Mouse (Mus musculus) spleen, adult 10 weeks (tissue): ENCODE data around the gene Pgp. TPM values are rescaled to one million over a fixed set of nuclear protein-coding genes. Genes with fewer than 3 reads are reported as not detected.

Source experiments
- polyA plus RNA-seq: library from polyadenylated mRNA; stranded (reverse); fragments of 350-450 nt; fragmentation: Illumina TruSeq; extraction: RNeasy Lipid Tissue Mini Kit (QIAGEN cat#74804); gene quantifications from one replicate; pipeline ENCODE4 v1.2.3, GENCODE M21; 2015; ENCODE audit warnings: low replicate concordance; ENCODE audit not compliant: insufficient read depth

Pgp gene
- polyA plus RNA-seq, result 18.8 TPM

GRCm38 (mm10) chr17:24469910-24470602, at the start of gene Pgp, which contains the start of gene E4f1:
Gene Pgp (plus strand): TSS chr17:24470392.
Gene E4f1 (minus strand): TSS chr17:24470313.

DNA sequence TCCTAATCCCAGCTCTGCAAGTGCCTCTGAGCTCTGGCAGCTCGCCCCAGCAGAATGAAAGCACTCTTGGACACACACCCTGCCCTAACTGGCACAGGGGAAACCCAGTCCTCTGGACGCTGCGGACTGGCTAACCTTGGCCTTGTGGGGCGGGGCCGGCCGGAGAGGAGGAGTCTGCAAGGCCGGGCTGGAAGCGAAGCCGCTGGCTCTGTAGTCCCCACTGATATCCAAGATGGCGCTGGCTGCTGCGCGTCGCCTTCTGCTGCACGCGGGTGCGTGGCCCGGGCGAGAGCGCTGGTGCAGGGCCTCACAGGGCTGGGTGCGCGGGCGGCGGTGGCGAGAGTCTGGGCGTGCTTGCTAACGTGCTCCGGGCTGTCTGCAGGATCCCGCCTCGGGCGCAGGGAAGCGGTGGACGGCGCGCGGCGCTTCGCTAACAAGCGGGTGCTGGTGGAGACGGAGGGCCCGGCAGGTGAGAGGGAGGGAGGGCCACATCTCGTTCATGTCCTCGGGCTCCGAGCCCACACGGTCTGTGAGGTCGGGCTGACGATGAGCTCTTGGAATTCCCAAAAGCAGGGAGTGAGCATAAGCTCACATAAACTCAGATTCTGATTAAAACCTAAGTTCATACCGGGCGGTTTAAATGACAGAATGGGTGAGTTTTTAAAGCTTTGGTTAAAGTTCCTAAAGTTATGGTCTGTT, 43.6 kb upstream of the Pgp start, which contains the start of gene Eci1:
Eci1 (plus strand) TSS at position 171 of the 699 bp plus-strand sequence.

GRCm38 (mm10) chr17:24442632-24443155, 27.5 kb upstream of the Pgp start, which contains the start of gene Dnase1l2:
Gene Dnase1l2 (minus strand): TSS chr17:24443105.

DNA sequence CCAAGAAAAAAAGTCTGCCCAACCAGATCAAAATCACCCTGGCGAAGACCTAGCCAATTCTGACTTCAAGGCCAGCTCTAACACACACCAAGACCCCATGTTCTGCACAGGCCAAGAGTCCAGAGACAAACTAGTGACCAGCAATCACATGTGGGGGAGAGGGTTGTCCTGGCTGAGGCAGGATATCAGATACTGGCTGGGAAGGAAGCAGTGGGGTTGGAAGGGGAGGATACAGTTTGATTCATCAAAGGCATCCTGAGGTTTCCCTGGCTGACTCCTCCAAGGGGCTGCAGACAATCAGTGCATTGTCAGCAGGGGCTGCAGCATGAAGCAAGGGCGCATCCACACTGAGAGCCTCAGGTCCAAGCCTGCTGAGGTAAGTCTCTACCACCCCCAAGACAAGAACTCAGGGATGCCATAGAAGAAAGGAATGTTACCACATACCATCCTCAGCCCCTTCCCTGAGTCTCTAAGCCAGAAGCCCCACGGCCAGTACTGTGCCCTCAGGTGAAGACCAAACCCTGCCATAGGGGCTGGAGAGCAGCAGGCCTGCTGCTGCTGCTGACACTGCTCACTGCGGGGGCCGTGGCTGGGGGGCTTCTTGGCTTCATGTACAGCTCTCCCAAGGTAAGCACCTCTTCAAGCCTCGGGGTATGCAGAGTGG, 3.6 kb downstream of the Pgp start, which contains the start of gene Bricd5:
Bricd5 (plus strand) TSS at position 273 of the 664 bp plus-strand sequence.

GRCm38 (mm10) chr17:24478663-24479380, 8.6 kb downstream of the Pgp start, which contains the start of gene Mlst8:
Gene Mlst8 (minus strand): TSS chr17:24479078.

DNA sequence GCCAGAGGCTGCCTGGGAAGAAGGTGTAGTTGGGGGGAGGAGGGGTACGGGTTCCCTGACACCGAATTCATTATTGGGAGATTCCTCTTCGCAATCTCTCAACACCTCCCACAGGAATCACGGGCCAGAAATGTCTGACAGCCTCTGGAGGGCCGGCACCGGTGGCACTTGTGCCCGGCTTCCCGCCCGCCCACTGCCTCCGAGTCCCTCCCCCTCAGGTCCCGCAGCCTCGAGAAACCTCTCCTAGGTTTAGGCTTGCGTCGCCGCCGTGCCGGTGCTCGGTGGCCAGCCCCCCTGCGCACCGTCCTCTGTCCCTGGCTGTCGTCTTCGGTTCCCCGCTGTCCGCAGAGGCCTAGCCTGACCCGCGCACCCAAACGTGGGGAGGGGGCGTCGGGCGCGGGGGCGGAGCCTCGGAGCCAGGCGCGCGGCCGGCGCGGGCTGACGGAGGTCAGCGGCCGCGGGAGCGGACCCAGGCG, 18.0 kb downstream of the Pgp start, which contains the start of gene Caskin1:
Caskin1 (plus strand) TSS at position 416 of the 476 bp plus-strand sequence.

Other genes with a start within 250 kb of the Pgp start
- 5.4 TPM for gene Tedc2, start 249.5 kb upstream of the Pgp start, polyA plus RNA-seq
- gene Ccnf, start 218.9 kb upstream of the Pgp start, polyA plus RNA-seq, result 6.5 TPM
- gene Abca17, start 119.3 kb upstream of the Pgp start, polyA plus RNA-seq, result 0.91 TPM
- 26.4 TPM for gene Abca3, start 118.4 kb upstream of the Pgp start, polyA plus RNA-seq
- 110 TPM for gene Rnps1, start 55.8 kb upstream of the Pgp start, polyA plus RNA-seq
- 37.5 TPM for gene Eci1, start 43.8 kb upstream of the Pgp start, polyA plus RNA-seq
- gene Dnase1l2, start 27.3 kb upstream of the Pgp start, polyA plus RNA-seq, result 8.5 TPM
- gene E4f1, start 79 bp upstream of the Pgp start, polyA plus RNA-seq, result 22.7 TPM
- 0.26 TPM for gene Bricd5, start 3.5 kb downstream of the Pgp start, polyA plus RNA-seq
- 19.8 TPM for gene Mlst8, start 8.7 kb downstream of the Pgp start, polyA plus RNA-seq
- 0.08 TPM for gene Caskin1, start 18.2 kb downstream of the Pgp start, polyA plus RNA-seq
- gene Traf7, start 57.5 kb downstream of the Pgp start, polyA plus RNA-seq, result 125 TPM
- 1.7 TPM for gene Rab26, start 63.8 kb downstream of the Pgp start, polyA plus RNA-seq
- gene Pkd1, start 79.4 kb downstream of the Pgp start, polyA plus RNA-seq, result 31.5 TPM
- 46.2 TPM for gene Tsc2, start 162.2 kb downstream of the Pgp start, polyA plus RNA-seq
- 3.4 TPM for gene Nthl1, start 162.3 kb downstream of the Pgp start, polyA plus RNA-seq
- gene Slc9a3r2, start 179.9 kb downstream of the Pgp start, polyA plus RNA-seq, result 21.0 TPM
- gene Npw, start 188.1 kb downstream of the Pgp start, polyA plus RNA-seq, result not detected
- 15.5 TPM for gene Zfp598, start 199.3 kb downstream of the Pgp start, polyA plus RNA-seq
- not detected for gene Syngr3, start 219.6 kb downstream of the Pgp start, polyA plus RNA-seq
- 16.0 TPM for gene Gfer, start 225.8 kb downstream of the Pgp start, polyA plus RNA-seq
- 4.3 TPM for gene Noxo1, start 225.8 kb downstream of the Pgp start, polyA plus RNA-seq
- 8.7 TPM for gene Tbl3, start 237.3 kb downstream of the Pgp start, polyA plus RNA-seq
- gene Rnf151, start 247.7 kb downstream of the Pgp start, polyA plus RNA-seq, result not detected
- 1,280 TPM for gene Rps2, start 247.7 kb downstream of the Pgp start, polyA plus RNA-seq